Mouse (Mus musculus) midbrain, embryonic 16.5 days (tissue): ENCODE measurements around the gene Nucb1. TPM values are rescaled to one million over a fixed set of nuclear protein-coding genes. Genes with fewer than 3 reads are reported as not detected.
"Not testable (repeated sequence)": the region's sequence is repeated elsewhere in the genome, so short reads cannot be mapped to it uniquely, and the experiment has no call there.

Source experiments
- ATAC-seq: fragments of 200-750 bp; cut with Nextera tagmentation; 2 replicates; pipeline ENCODE4 v1.8.0; 2017; ENCODE audit warnings: moderate TSS enrichment
- H3K27ac ChIP-seq: fragments of 300-500 bp; sonication (generic); 2 replicates; pipeline ENCODE4 v1.5.1; 2014; ENCODE audit warnings: mild to moderate bottlenecking, low read length, mixed read lengths
- H3K27me3 ChIP-seq: fragments of 300-500 bp; sonication (generic); 2 replicates; pipeline ENCODE4 v1.6.1; 2014; ENCODE audit warnings: low read depth, low read length, mixed read lengths; ENCODE audit not compliant: control insufficient read depth, insufficient read depth
- H3K36me3 ChIP-seq: fragments of 300-500 bp; sonication (generic); 2 replicates; pipeline ENCODE4 v1.6.1; 2014; ENCODE audit warnings: mild to moderate bottlenecking, low read length, moderate library complexity, mixed read lengths; ENCODE audit not compliant: control insufficient read depth, insufficient read depth
- H3K4me1 ChIP-seq: fragments of 300-500 bp; sonication (generic); 2 replicates; pipeline ENCODE4 v1.6.1; 2014; ENCODE audit warnings: mild to moderate bottlenecking, low read length, mixed read lengths; ENCODE audit not compliant: control insufficient read depth, insufficient read depth
- H3K4me2 ChIP-seq: fragments of 300-500 bp; sonication (generic); 2 replicates; pipeline ENCODE4 v1.6.1; 2014; ENCODE audit warnings: mild to moderate bottlenecking, low read length, mixed read lengths
- H3K4me3 ChIP-seq: fragments of 300-500 bp; sonication (generic); 2 replicates; pipeline ENCODE4 v1.5.1; 2014; ENCODE audit warnings: low read depth, mild to moderate bottlenecking, low read length, moderate library complexity, mixed read lengths
- H3K9ac ChIP-seq: fragments of 300-500 bp; sonication (generic); 2 replicates; pipeline ENCODE4 v1.6.1; 2014; ENCODE audit warnings: low read depth, low read length, mixed read lengths
- H3K9me3 ChIP-seq: fragments of 300-500 bp; sonication (generic); replicated peaks from 2 replicates; pipeline ENCODE4 v1.6.1; 2014; ENCODE audit warnings: mild to moderate bottlenecking, low read length, mixed read lengths; ENCODE audit not compliant: control insufficient read depth, poor library complexity, severe bottlenecking
- WGBS: fragments of 180-500 bp; shearing (Covaris S2); extraction: QIAGEN DNeasy Blood & Tissue Kit; methylation state at CpG from one replicate; pipeline ENCODE4 v1.1.7; 2014; 5-methylcytosine and 5-hydroxymethylcytosine counted together
- polyA plus RNA-seq: library from polyadenylated mRNA; unstranded; fragments of >200 nt; fragmentation: Nextera tagmentation; extraction: Ambion mirVana; gene quantifications from 2 replicates; pipeline ENCODE4 v1.2.1, GENCODE M21; 2015

Gene Nucb1
- polyA plus RNA-seq, 1 experiment from 2014 or later = 119 TPM

DNA sequence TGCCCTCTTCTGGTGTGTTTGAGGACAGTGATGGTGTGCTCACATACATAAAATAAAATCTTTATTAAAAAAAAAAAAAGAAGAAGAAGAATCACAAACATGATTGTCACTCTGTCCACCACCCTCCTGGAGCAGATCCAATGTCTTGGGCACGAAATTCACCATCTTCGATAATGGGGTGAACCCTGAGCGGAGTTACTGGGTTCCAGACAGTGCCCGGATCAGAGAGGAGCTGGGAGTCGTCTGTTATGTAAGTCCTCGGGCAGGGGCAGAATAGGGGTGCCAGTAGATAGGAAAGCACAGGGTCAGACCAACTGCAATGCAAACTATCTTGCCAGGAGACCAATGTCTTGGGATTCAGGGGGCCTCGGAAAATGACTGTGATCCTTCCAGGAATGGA, 10.4 kb upstream of the Nucb1 start:
- no peaks in the 10 kb centered on the region for H3K27me3 ChIP-seq
- H3K4me2 ChIP-seq = no peak overlapping the region
- no peak overlapping the region for H3K4me3 ChIP-seq
- 95% methylated on average over 7 of the region's 7 CpGs for WGBS
- peaks cover 13% of the 10 kb centered on the region for H3K4me1 ChIP-seq
- no peak for ATAC-seq
- H3K36me3 ChIP-seq = no peaks in the 10 kb centered on the region
- H3K27ac ChIP-seq = no peak overlapping the region
- no peak overlapping the region for H3K9ac ChIP-seq
- no peaks in the 10 kb centered on the region for H3K9me3 ChIP-seq

DNA sequence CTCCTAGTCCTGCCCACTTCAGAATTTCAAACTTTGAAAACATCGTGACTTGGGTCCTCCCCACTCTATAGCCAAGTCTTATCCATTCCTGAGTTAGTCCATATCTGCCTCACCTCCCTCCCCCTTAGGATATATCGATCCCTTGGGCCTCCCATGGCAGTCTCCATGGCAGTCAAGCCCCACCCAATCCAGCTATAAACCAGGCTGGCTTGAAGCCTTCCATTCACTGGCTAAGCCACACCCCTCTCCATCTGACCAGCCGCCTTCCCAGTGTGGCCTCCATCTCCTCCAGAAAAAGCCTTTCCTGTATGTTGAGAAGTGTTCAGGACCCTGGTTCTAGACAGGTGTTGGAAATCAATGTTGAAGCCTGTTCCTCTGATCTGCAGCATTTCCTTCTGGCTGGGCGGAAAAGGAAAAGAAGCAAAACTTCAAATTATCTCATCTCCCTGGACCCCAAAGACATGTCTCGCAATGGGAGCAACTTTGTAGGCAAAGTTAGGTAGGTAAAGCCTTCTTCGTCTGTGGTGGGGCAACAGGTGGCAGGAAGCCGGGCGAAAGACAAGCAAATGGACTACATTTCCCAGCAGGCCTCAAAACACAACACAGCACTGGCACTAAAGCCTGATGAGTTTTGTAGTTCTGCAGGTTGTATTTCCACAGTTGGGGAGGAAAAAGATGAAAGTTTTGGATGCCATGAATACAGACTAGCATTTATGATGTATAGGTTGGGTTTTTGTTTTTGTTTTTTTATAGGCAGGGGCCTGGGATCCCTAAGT, 9.3 kb upstream of the Nucb1 start:
- Histone ChIP-seq H3K27ac (no peak overlapping the region), H3K9ac (no peak overlapping the region), H3K36me3 (no peaks in the 10 kb centered on the region), H3K9me3 (no peaks in the 10 kb centered on the region), H3K4me2 (no peak overlapping the region), H3K27me3 (no peaks in the 10 kb centered on the region), H3K4me3 (no peak overlapping the region), H3K4me1 (peaks cover 3% of the 10 kb centered on the region; the same call in 1 of the 2 replicates)
- ATAC-seq = no peak
- WGBS = 79% methylated on average over 8 of the region's 8 CpGs

DNA sequence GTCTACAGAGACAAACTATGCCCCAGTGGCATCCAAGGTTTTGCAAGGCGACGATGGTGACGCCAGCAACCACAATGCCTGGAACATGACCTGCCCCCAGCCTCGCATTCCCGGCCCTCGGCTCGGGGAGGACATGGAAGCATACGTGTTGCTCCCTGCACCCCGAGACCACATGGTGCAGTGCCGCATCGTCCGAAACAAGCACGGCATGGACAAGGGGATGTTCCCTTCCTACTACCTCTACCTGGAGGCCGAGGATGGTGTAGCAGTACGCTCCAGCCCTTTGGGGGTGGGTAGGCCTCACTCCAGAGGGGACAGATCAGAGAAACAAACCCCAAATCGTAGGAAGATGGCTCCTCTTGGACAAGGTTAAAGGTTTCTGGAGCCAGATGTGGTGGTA, 8.4 kb upstream of the Nucb1 start:
- 90% methylated on average over 16 of the region's 16 CpGs for WGBS
- Histone ChIP-seq H3K4me1 (peaks cover 3% of the 10 kb centered on the region; the same call in 1 of the 2 replicates), H3K9ac (no peak overlapping the region), H3K36me3 (no peaks in the 10 kb centered on the region), H3K9me3 (no peaks in the 10 kb centered on the region), H3K4me3 (no peak overlapping the region), H3K27ac (no peak overlapping the region), H3K27me3 (no peaks in the 10 kb centered on the region), H3K4me2 (no peak overlapping the region)
- ATAC-seq = no peak

DNA sequence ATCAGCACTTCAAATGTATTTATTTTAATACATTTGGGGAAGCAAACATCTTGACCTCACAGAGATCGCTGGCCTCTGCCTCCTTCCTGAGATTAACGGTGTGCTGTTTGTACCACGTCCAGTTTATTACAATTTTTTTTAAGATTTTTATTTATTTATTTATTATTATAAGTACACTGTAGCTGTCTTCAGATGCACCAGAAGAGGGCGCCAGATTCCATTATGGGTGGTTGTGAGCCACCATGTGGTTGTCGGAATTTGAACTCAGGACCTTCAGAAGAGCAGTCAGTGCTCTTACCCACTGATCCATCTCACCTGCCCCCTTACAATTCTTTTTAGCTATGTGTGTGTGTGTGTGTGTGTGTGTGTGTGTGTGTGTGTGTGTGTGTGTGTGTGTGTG, 6.6 kb upstream of the Nucb1 start:
- not testable (repeated sequence) for H3K9ac ChIP-seq, H3K27me3 ChIP-seq, H3K27ac ChIP-seq, H3K9me3 ChIP-seq, H3K4me3 ChIP-seq, ATAC-seq, H3K4me1 ChIP-seq, H3K4me2 ChIP-seq, H3K36me3 ChIP-seq
- 70% methylated on average over 5 of the region's 5 CpGs for WGBS

DNA sequence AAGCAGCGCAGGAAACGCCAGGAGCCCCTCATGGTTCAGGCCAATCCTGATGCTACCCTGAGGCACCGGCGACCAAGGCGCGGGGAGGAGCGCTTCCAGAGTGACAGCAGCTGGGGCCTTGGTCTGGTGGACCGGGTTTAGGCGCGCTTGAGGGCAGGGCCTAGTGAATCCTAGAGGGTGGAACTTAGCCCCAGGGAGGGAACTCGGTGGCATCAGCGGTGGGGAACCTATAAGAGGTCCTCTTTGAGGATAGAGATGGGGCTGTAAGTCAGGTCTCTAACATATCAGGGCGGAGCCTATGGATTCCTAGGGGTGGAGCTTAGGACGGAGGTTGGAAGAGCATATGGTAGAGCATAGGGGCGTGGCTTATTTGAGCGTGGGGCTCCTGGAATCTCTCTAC, 5.2 kb upstream of the Nucb1 start:
- 29% methylated on average over 16 of the region's 16 CpGs for WGBS
- no peaks in the 10 kb centered on the region for H3K27me3 ChIP-seq
- no peaks in the 10 kb centered on the region for H3K36me3 ChIP-seq
- no peak overlapping the region for H3K27ac ChIP-seq
- ATAC-seq = no peak
- H3K4me2 ChIP-seq = no peak overlapping the region
- no peak overlapping the region for H3K9ac ChIP-seq
- no peaks in the 10 kb centered on the region for H3K9me3 ChIP-seq
- no peak overlapping the region for H3K4me3 ChIP-seq
- no peaks in the 10 kb centered on the region for H3K4me1 ChIP-seq

DNA sequence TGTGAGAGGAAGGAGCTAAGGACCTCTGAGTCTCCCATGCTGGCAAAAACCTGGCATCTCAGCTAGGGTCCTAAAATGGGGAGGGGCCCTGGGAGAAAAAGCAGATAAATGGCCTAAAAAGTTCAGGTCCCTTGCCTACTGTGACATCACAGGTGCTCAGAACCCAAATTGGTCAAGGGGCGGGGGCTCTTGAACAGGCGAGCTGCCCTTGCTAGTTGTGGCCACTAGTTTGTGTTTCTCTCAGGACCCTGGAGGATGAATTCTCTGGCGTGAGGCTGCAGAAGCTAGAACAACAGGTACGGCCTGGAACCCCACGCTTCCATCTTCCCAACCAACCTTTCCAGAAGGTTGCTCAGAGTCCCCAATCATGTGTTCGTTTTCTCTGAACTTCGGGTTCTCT, 4.2 kb upstream of the Nucb1 start:
- no peak for ATAC-seq
- Histone ChIP-seq H3K27me3 (no peaks in the 10 kb centered on the region), H3K9me3 (no peaks in the 10 kb centered on the region), H3K36me3 (no peaks in the 10 kb centered on the region), H3K4me1 (peaks cover 2% of the 10 kb centered on the region), H3K9ac (no peak overlapping the region), H3K27ac (no peak overlapping the region), H3K4me2 (no peak overlapping the region), H3K4me3 (no peak overlapping the region)
- 86% methylated on average over 7 of the region's 7 CpGs for WGBS

DNA sequence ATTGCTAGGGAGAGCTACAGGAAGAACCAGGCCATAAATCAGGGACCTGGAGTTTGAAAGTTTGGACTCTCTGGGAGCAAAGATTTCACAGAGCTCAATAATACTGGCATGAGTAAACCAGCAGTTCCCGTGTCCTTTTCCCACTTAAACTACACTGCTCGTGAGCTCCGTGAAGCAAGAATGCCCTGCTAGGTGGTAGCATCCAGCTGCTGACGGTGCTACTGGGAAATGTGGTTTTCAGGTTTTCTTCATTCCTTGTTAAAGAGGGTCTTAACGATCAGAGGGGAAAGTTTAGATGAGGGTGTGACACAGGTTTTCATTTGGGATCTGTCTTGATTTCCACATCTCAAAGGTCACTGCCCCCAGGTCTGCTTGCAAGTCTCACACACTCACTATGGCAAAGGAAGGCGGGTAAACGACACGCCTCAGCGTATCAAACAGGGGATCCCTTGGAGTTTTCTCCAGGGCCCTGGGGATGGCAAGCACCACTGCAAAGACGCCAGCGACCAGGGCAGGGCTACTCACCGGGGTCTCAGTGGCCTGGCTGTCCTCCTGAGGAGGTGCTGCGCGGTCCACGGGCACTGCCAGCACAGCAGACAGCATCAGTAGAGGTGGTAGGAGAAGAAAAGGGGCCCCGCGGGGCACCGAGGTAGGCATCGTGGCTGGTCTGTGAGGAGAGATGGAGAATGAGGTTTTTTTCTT, 874 bp downstream of the Nucb1 start:
- 41% methylated on average over 19 of the region's 19 CpGs for WGBS
- H3K4me1 ChIP-seq = peaks cover 15% of the 10 kb centered on the region
- peak overlapping the region; percentile 73 for H3K27ac ChIP-seq

DNA sequence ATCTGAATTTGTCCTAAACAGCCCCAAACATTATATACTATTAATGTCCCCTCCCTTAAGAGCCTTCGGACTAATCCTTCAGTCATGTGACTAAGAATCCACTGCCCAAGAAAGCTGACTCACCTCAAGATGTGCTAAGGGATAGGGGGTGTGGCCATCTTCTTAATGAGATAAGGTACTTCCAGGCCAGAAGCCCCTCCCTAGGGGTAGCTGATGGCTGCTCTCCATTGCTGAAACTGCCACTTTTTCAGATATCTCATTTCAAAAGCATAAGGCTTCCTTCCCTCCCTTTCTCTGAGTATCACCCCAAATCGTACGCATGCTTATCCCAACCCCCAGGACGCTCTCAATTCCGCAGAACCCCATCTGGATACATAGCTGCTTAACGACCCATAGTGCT, 1.6 kb downstream of the Nucb1 start:
- H3K4me2 ChIP-seq = no peak overlapping the region; the same call in 1 of the 2 replicates
- no peak overlapping the region for H3K9ac ChIP-seq
- 90% methylated on average over 6 of the region's 6 CpGs for WGBS
- H3K9me3 ChIP-seq = no peaks in the 10 kb centered on the region
- H3K27me3 ChIP-seq = no peaks in the 10 kb centered on the region
- H3K36me3 ChIP-seq = no peaks in the 10 kb centered on the region
- no peak for ATAC-seq
- no peak overlapping the region for H3K27ac ChIP-seq
- peaks cover 15% of the 10 kb centered on the region for H3K4me1 ChIP-seq
- H3K4me3 ChIP-seq = no peak overlapping the region

More for the DNA sequence above, 874 bp downstream of the Nucb1 start:
- no peaks in the 10 kb centered on the region for H3K9me3 ChIP-seq
- peak overlapping the region; percentile 53 for H3K4me3 ChIP-seq
- no peaks in the 10 kb centered on the region for H3K27me3 ChIP-seq
- H3K4me2 ChIP-seq = peak overlapping the region; percentile 94
- no peaks in the 10 kb centered on the region for H3K36me3 ChIP-seq
- peak overlapping the region; percentile 78 for H3K9ac ChIP-seq
- ATAC-seq = peak; percentile 27

DNA sequence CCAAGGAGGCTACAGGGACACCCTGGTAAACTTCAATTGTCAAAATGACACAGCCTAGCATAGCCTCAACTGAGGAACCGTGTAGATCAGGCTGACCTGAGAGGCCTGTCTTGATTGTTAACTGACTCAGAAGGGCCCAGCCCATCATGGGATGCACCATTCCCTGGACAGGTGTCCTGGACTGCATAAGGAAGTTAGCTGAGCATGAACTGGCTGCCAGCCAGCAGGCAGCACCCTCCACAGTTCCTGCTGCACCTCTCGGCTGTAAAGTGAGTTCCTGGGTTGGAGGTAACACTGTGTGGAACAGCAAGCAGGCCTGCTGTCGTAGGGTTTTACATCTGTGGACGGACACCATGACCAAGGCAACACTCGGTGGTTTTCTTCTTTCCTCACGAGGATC, 2.6 kb downstream of the Nucb1 start:
- peaks cover 15% of the 10 kb centered on the region for H3K4me1 ChIP-seq
- no peak overlapping the region for H3K4me2 ChIP-seq
- WGBS = 89% methylated on average over 6 of the region's 6 CpGs
- H3K9me3 ChIP-seq = no peaks in the 10 kb centered on the region
- no peaks in the 10 kb centered on the region for H3K36me3 ChIP-seq
- H3K9ac ChIP-seq = no peak overlapping the region
- no peak overlapping the region for H3K27ac ChIP-seq
- no peaks in the 10 kb centered on the region for H3K27me3 ChIP-seq
- no peak for ATAC-seq
- H3K4me3 ChIP-seq = no peak overlapping the region
